Mouse (Mus musculus) midbrain, embryonic 10.5 days (tissue): Measurements from ENCODE around the gene Rubcn. TPM values are rescaled to one million over a fixed set of nuclear protein-coding genes. Genes with fewer than 3 reads are reported as not detected.

Experiments used
- polyA plus RNA-seq: library from polyadenylated mRNA; unstranded; fragments of >200 nt; fragmentation: Nextera tagmentation; extraction: Ambion mirVana; gene quantifications from 2 replicates; pipeline ENCODE4 v1.2.1, GENCODE M21; 2016

Gene Rubcn
- polyA plus RNA-seq, 1 experiment from 2014 or later, result 19.0 TPM

Other genes with a start within 250 kb of the Rubcn start
- 8.4 and 9.8 TPM in 2 replicates for gene Tnk2, start 233.9 kb downstream of the Rubcn start, polyA plus RNA-seq
- gene Muc4, start 141.9 kb downstream of the Rubcn start, polyA plus RNA-seq, result 0.32 and 1.5 TPM in 2 replicates
- not detected in 2 replicates for gene Muc20, start 80.3 kb downstream of the Rubcn start, polyA plus RNA-seq
- gene Smbd1, start 67.3 kb downstream of the Rubcn start, polyA plus RNA-seq, result not detected in 2 replicates
- gene Fyttd1, start 266 bp downstream of the Rubcn start, polyA plus RNA-seq, result 92.6 and 95.0 TPM in 2 replicates
- 32.1 and 40.3 TPM in 2 replicates for gene Lrch3, start 36.3 kb upstream of the Rubcn start, polyA plus RNA-seq
- 3.9 and 4.5 TPM in 2 replicates for gene Iqcg, start 178.5 kb upstream of the Rubcn start, polyA plus RNA-seq
- 787 and 975 TPM in 2 replicates for gene Rpl35a, start 178.7 kb upstream of the Rubcn start, polyA plus RNA-seq
- 3.8 and 3.9 TPM in 2 replicates for gene Lmln, start 184.8 kb upstream of the Rubcn start, polyA plus RNA-seq